Mouse (Mus musculus) limb, embryonic 15.5 days (tissue): Measurements from ENCODE around the gene Npy4r. TPM values are rescaled to one million over a fixed set of nuclear protein-coding genes. Genes with fewer than 3 reads are reported as not detected.

Experiments used
- ATAC-seq: fragments of 200-750 bp; cut with Nextera tagmentation; 2 replicates; pipeline ENCODE4 v1.8.0; 2017; ENCODE audit warnings: low read depth, moderate TSS enrichment; ENCODE audit not compliant: insufficient number of reproducible peaks, low FRiP score, low TSS enrichment
- H3K27ac ChIP-seq: fragments of 300-500 bp; sonication (generic); 2 replicates; pipeline ENCODE4 v1.5.1; 2015; ENCODE audit warnings: moderate library complexity, mild to moderate bottlenecking, inconsistent platforms
- H3K27me3 ChIP-seq: fragments of 300-500 bp; sonication (generic); 2 replicates; pipeline ENCODE4 v1.6.1; 2015; ENCODE audit warnings: inconsistent platforms
- H3K36me3 ChIP-seq: fragments of 300-500 bp; sonication (generic); 2 replicates; pipeline ENCODE4 v1.6.1; 2015; ENCODE audit warnings: inconsistent platforms
- H3K4me1 ChIP-seq: fragments of 300-500 bp; sonication (generic); 2 replicates; pipeline ENCODE4 v1.6.1; 2015; ENCODE audit warnings: inconsistent platforms
- H3K4me2 ChIP-seq: fragments of 300-500 bp; sonication (generic); 2 replicates; pipeline ENCODE4 v1.6.1; 2015; ENCODE audit warnings: mild to moderate bottlenecking, inconsistent platforms
- H3K4me3 ChIP-seq: fragments of 300-500 bp; sonication (generic); 2 replicates; pipeline ENCODE4 v1.5.1; 2015; ENCODE audit warnings: mild to moderate bottlenecking, inconsistent platforms
- H3K9ac ChIP-seq: fragments of 300-500 bp; sonication (generic); 2 replicates; pipeline ENCODE4 v1.6.1; 2015; ENCODE audit warnings: inconsistent platforms
- H3K9me3 ChIP-seq: fragments of 300-500 bp; sonication (generic); 2 replicates; pipeline ENCODE4 v1.6.1; 2016; ENCODE audit warnings: inconsistent platforms
- WGBS: fragments of 180-500 bp; shearing (Covaris S2); methylation state at CpG from one replicate; pipeline ENCODE4 v1.1.7; 2015; 5-methylcytosine and 5-hydroxymethylcytosine counted together
- polyA plus RNA-seq: library from polyadenylated mRNA; unstranded; fragments of >200 nt; fragmentation: Nextera tagmentation; extraction: Ambion mirVana; gene quantifications from 2 replicates; pipeline ENCODE4 v1.2.1, GENCODE M21; 2015

The Npy4r gene
- polyA plus RNA-seq, 1 experiment from 2014 or later, result not detected

- no peak overlapping the region for H3K9ac ChIP-seq
- no peaks in the 10 kb centered on the region for H3K36me3 ChIP-seq
- no peak overlapping the region for H3K4me2 ChIP-seq
- no peak overlapping the region for H3K4me3 ChIP-seq
- WGBS, result 73% methylated on average over 4 of the region's 4 CpGs
- ATAC-seq, result no peak
- no peaks in the 10 kb centered on the region for H3K27me3 ChIP-seq
- no peak overlapping the region for H3K27ac ChIP-seq
- H3K9me3 ChIP-seq, result no peaks in the 10 kb centered on the region
- peaks cover 17% of the 10 kb centered on the region for H3K4me1 ChIP-seq
Measured at GRCm38 (mm10) chr14:34107594-34107993, 44.7 kb downstream of the Npy4r start.

- H3K9ac ChIP-seq, result no peak overlapping the region
- ATAC-seq, result no peak
- no peak overlapping the region for H3K4me3 ChIP-seq
- no peak overlapping the region for H3K4me2 ChIP-seq
- H3K36me3 ChIP-seq, result no peaks in the 10 kb centered on the region
- peaks cover 20% of the 10 kb centered on the region for H3K4me1 ChIP-seq
- no peaks in the 10 kb centered on the region for H3K27me3 ChIP-seq
- WGBS, result 59% methylated on average over 12 of the region's 12 CpGs
- no peak overlapping the region for H3K27ac ChIP-seq
- no peaks in the 10 kb centered on the region for H3K9me3 ChIP-seq
Measured at GRCm38 (mm10) chr14:34106389-34107062, 45.8 kb downstream of the Npy4r start.

- Histone ChIP-seq H3K27ac (no peak overlapping the region), H3K4me3 (no peak overlapping the region), H3K9me3 (no peaks in the 10 kb centered on the region), H3K27me3 (no peaks in the 10 kb centered on the region), H3K4me2 (no peak overlapping the region), H3K9ac (no peak overlapping the region), H3K4me1 (peaks cover 20% of the 10 kb centered on the region), H3K36me3 (no peaks in the 10 kb centered on the region)
- WGBS, result 22% methylated on average over 8 of the region's 8 CpGs
- no peak for ATAC-seq
Measured at GRCm38 (mm10) chr14:34104892-34105291, 47.4 kb downstream of the Npy4r start.

- Histone ChIP-seq H3K36me3 (no peaks in the 10 kb centered on the region), H3K4me2 (no peak overlapping the region), H3K9ac (no peak overlapping the region), H3K27me3 (no peaks in the 10 kb centered on the region), H3K27ac (no peak overlapping the region), H3K9me3 (no peaks in the 10 kb centered on the region), H3K4me1 (peaks cover 20% of the 10 kb centered on the region), H3K4me3 (no peak overlapping the region)
- ATAC-seq, result no peak
- 64% methylated on average over 3 of the region's 3 CpGs for WGBS
Measured at GRCm38 (mm10) chr14:34103855-34104254, 48.4 kb downstream of the Npy4r start.

GRCm38 (mm10) chr14:34102601-34103000, 49.7 kb downstream of the Npy4r start, which contains the start of gene A630023A22Rik:
Gene A630023A22Rik (minus strand): TSS chr14:34102754.
- H3K4me1 ChIP-seq, result peaks cover 20% of the 10 kb centered on the region
- no peaks in the 10 kb centered on the region for H3K27me3 ChIP-seq
- H3K27ac ChIP-seq, result 0 out of 2 replicates have a peak within 1 kb of the TSS, but pooled peaks have one; percentile 35
- no peaks in the 10 kb centered on the region for H3K9me3 ChIP-seq
- no peak within 1 kb of the TSS for H3K4me2 ChIP-seq
- no peak within 1 kb of the TSS for H3K9ac ChIP-seq
- no peak within 1 kb of the TSS for H3K4me3 ChIP-seq
- 42% methylated on average over 5 of the region's 5 CpGs for WGBS
- no peak for ATAC-seq
- H3K36me3 ChIP-seq, result no peaks in the 10 kb centered on the region

- Histone ChIP-seq H3K4me2 (no peak overlapping the region), H3K36me3 (no peaks in the 10 kb centered on the region), H3K4me1 (no peaks in the 10 kb centered on the region), H3K27ac (no peak overlapping the region), H3K9ac (no peak overlapping the region), H3K27me3 (no peaks in the 10 kb centered on the region), H3K9me3 (no peaks in the 10 kb centered on the region), H3K4me3 (no peak overlapping the region)
- no peak for ATAC-seq
- 81% methylated on average over 5 of the region's 5 CpGs for WGBS
Measured at GRCm38 (mm10) chr14:34096161-34096560, 56.1 kb downstream of the Npy4r start.

Other genes with a start within 250 kb of the Npy4r start
- 30.3 and 33.8 TPM in 2 replicates for gene Gdf10, start 228.9 kb downstream of the Npy4r start, polyA plus RNA-seq
- gene Gdf2, start 211.4 kb downstream of the Npy4r start, polyA plus RNA-seq, result not detected in 2 replicates
- not detected in 2 replicates for gene Rbp3, start 198.5 kb downstream of the Npy4r start, polyA plus RNA-seq
- gene Zfp488, start 173.7 kb downstream of the Npy4r start, polyA plus RNA-seq, result 0.15 and 0.28 TPM in 2 replicates
- not detected in 2 replicates for gene Gm30083, start 137.3 kb downstream of the Npy4r start, polyA plus RNA-seq
- gene Gm5460, start 135.7 kb downstream of the Npy4r start, polyA plus RNA-seq, result not detected in 2 replicates
- not detected in 2 replicates for gene Antxrl, start 99.8 kb downstream of the Npy4r start, polyA plus RNA-seq
- gene Anxa8, start 66.5 kb downstream of the Npy4r start, polyA plus RNA-seq, result 75.7 and 87.2 TPM in 2 replicates
- 0.12 TPM in 1 of 2 replicates, not detected in the other for gene A630023A22Rik, start 49.7 kb downstream of the Npy4r start, polyA plus RNA-seq
- gene Gprin2, start 49.2 kb upstream of the Npy4r start, polyA plus RNA-seq, result 2.8 and 3.4 TPM in 2 replicates
- gene Syt15, start 67.1 kb upstream of the Npy4r start, polyA plus RNA-seq, result 0.82 and 1.3 TPM in 2 replicates
- gene Shld2, start 158.0 kb upstream of the Npy4r start, polyA plus RNA-seq, result 11.1 and 12.5 TPM in 2 replicates
- gene Glud1, start 158.2 kb upstream of the Npy4r start, polyA plus RNA-seq, result 62.7 and 67.2 TPM in 2 replicates
- gene Fam25c, start 202.9 kb upstream of the Npy4r start, polyA plus RNA-seq, result 171 and 203 TPM in 2 replicates
- gene Sncg, start 222.3 kb upstream of the Npy4r start, polyA plus RNA-seq, result 3.1 and 4.9 TPM in 2 replicates
- gene Mmrn2, start 223.0 kb upstream of the Npy4r start, polyA plus RNA-seq, result 8.1 and 9.5 TPM in 2 replicates